Mouse (Mus musculus) G1E (cell line): ENCODE results near the gene Gm45716. TPM values are rescaled to one million over a fixed set of nuclear protein-coding genes. Genes with fewer than 3 reads are reported as not detected.

Source experiments
- ATAC-seq: 2 replicates; pipeline ENCODE4 v1.8.0; 2016; ENCODE audit warnings: mild to moderate bottlenecking; ENCODE audit not compliant: insufficient number of reproducible peaks, poor library complexity, low FRiP score, severe bottlenecking; ENCODE audit errors: extremely low read depth
- DNase-seq: peaks from one replicate; pipeline ENCODE4 v3.0.0; 2012; ENCODE audit warnings: low spot score
- H3K27me3 ChIP-seq: 2 replicates; pipeline ENCODE4 v1.6.1; 2012; ENCODE audit warnings: mild to moderate bottlenecking, low read length, inconsistent platforms; ENCODE audit not compliant: insufficient read depth
- H3K36me3 ChIP-seq: replicated peaks from 2 replicates; pipeline ENCODE3; 2012; ENCODE audit warnings: mild to moderate bottlenecking, inconsistent platforms
- H3K4me1 ChIP-seq: 2 replicates; pipeline ENCODE4 v1.6.1; 2012; ENCODE audit warnings: low read depth, low read length, inconsistent platforms, mixed read lengths; ENCODE audit not compliant: insufficient read depth
- H3K4me3 ChIP-seq: 2 replicates; pipeline ENCODE4 v1.5.1; 2012; ENCODE audit warnings: low read depth, mild to moderate bottlenecking, inconsistent platforms, low read length, moderate library complexity, mixed read lengths
- H3K9me3 ChIP-seq: replicated peaks from 2 replicates; pipeline ENCODE4 v1.6.1; 2012; ENCODE audit warnings: inconsistent platforms
- CTCF ChIP-seq: IDR thresholded peaks from 2 replicates; pipeline ENCODE4 v1.5.1; 2012; ENCODE audit warnings: low read depth, low read length, inconsistent platforms, mixed read lengths
- GATA1 ChIP-seq: IDR thresholded peaks from 2 replicates; pipeline ENCODE4 v1.6.1; 2012; ENCODE audit warnings: borderline replicate concordance, low read length, inconsistent platforms, mixed read lengths
- GATA2 ChIP-seq: IDR thresholded peaks from 2 replicates; pipeline ENCODE4 v1.6.1; 2012; ENCODE audit warnings: low read depth, low read length, inconsistent platforms, borderline replicate concordance
- POLR2AphosphoS5 ChIP-seq: IDR thresholded peaks from 2 replicates; pipeline ENCODE4 v1.6.1; 2012; ENCODE audit warnings: low read depth, low read length, inconsistent platforms; ENCODE audit not compliant: insufficient replicate concordance
- TAL1 ChIP-seq: conservative IDR thresholded peaks from 2 replicates; pipeline ENCODE4 v1.6.1; 2012; ENCODE audit warnings: low read depth, low read length, inconsistent platforms, mixed read lengths
- polyA plus RNA-seq: library from polyadenylated mRNA; stranded (reverse); fragments of >175 nt; gene quantifications from 2 replicates; pipeline ENCODE4 v1.2.3, GENCODE M21; 2012
- total RNA-seq, 2 experiments: library from RNA; stranded (forward) in 1 of 2; stranded (reverse) in 1 of 2; fragments of 200-1000 nt in 1 of 2; fragments of >200 nt in 1 of 2; fragmentation: Nextera tagmentation in 1 of 2; gene quantifications; 2 replicates each; pipeline ENCODE4 v1.2.3; 2014 to 2017

Gene Gm45716
- total and polyA plus RNA-seq, 3 experiments, result 0.61 to 4.3 (median 2.3) TPM

GRCm38 (mm10) chr11:90259826-90260225 lies 72.3 kb downstream of the Gm45716 start:
- no peak for DNase-seq
- peaks cover 7% of the 10 kb centered on the region for H3K9me3 ChIP-seq
- no peak overlapping the region for H3K4me3 ChIP-seq
- no peak for ATAC-seq
- H3K36me3 ChIP-seq, result peaks cover 34% of the 10 kb centered on the region
- H3K27me3 ChIP-seq, result no peaks in the 10 kb centered on the region
- TF ChIP-seq GATA2 (no peak), TAL1 (no peak), CTCF (no peak), GATA1 (no peak), POLR2AphosphoS5 (no peak)
- H3K4me1 ChIP-seq, result no peaks in the 10 kb centered on the region

GRCm38 (mm10) chr11:90264180-90264579 lies 76.7 kb downstream of the Gm45716 start:
- no peak for TF ChIP-seq TAL1
- TF ChIP-seq CTCF, result no peak
- no peak for TF ChIP-seq POLR2AphosphoS5
- TF ChIP-seq GATA1, result no peak
- no peak for TF ChIP-seq GATA2
- DNase-seq (no peak), ATAC-seq (no peak)
- Histone ChIP-seq H3K4me1 (no peaks in the 10 kb centered on the region), H3K36me3 (peaks cover 28% of the 10 kb centered on the region), H3K4me3 (no peak overlapping the region), H3K27me3 (no peaks in the 10 kb centered on the region), H3K9me3 (peaks cover 7% of the 10 kb centered on the region)

DNA sequence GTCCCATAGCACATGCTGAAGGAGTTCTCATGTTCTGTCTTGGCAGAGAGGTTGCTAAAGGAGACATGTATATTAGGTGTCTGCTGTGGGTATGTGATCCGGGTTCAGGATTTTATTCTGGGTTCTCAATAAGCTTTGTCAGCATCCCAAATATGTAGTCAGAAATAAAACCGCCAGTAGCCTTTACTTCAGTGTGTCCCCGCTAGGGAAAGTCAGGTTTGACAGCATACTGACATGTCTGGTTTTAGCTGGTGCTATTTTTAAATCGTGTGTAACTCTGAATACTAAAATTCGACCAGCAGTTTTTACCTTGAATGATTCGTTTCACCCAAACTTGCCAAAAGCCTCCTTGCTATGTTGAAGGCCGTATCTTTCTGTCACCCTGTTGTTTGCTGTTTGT lies 78.1 kb downstream of the Gm45716 start:
- H3K36me3 ChIP-seq, result peaks cover 23% of the 10 kb centered on the region

DNA sequence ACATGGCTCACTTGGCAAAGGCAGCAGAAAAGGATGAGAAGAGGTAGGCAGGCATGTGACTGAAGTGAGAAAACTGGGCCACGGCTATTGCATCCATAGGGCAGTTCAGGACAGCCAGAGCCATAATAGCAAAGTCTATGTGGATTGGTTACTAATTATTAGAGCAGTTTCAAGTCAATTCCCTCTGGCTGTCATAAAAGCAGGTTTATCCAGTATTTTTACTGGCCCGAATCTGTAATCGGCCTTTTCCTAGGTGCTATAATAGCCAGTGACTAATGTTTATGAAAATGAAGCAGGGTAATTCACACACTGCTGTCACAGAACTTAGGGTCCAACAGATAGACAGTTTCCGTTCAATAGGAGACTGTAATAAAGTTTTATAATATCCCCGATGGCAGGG lies 81.5 kb downstream of the Gm45716 start:
- TF ChIP-seq GATA1 (no peak), CTCF (no peak)
- H3K4me1 ChIP-seq, result no peaks in the 10 kb centered on the region
- H3K36me3 ChIP-seq, result peaks cover 7% of the 10 kb centered on the region
- DNase-seq (no peak), ATAC-seq (no peak)
- H3K4me3 ChIP-seq, result no peak overlapping the region
- peaks cover 7% of the 10 kb centered on the region for H3K9me3 ChIP-seq
- no peaks in the 10 kb centered on the region for H3K27me3 ChIP-seq

More for the DNA sequence above, 78.1 kb downstream of the Gm45716 start:
- TF ChIP-seq POLR2AphosphoS5 (no peak), TAL1 (no peak), GATA2 (no peak), GATA1 (no peak), CTCF (no peak)
- Histone ChIP-seq H3K4me1 (no peaks in the 10 kb centered on the region), H3K4me3 (no peak overlapping the region), H3K9me3 (peaks cover 7% of the 10 kb centered on the region), H3K27me3 (no peaks in the 10 kb centered on the region)
- ATAC-seq (no peak), DNase-seq (no peak)

DNA sequence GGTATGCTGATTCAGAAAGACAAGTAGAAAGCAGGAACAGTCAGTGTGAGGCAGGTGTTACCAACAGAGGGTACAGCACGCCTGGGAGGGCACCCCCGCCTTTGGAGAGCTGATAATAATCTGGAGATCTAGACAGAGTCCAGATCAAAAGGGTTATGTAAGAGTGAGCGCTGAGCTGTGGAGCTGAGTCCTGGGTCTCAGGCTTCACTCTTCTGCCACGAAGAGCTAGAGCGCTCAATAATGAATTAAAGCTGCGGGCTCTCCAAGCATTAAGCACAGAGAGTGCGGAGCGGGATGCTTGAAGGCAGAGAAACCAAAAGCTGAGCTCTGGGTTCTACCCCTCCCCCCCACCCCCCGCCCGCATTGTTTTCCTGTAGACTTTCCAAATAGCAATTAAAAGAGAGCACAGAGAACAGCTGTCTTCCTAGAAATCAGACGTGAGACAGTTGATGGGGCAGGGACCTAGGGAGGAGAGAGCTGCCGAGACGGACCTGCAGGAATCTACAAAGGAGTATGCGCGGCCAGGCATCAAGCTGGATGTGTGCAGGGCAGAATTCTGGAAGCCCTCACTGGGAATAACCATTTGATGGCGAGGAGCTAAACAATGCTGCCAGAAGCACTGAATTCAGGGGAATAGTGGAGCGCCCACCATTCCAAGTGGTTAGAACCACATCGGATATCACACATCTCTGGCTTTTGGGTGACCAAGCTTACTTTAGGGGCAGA lies 82.1 kb downstream of the Gm45716 start:
- no peak for DNase-seq
- no peak for TF ChIP-seq POLR2AphosphoS5
- no peak for TF ChIP-seq CTCF
- TF ChIP-seq GATA2, result no peak
- TF ChIP-seq GATA1, result no peak
- TF ChIP-seq TAL1, result no peak
- 0 out of 2 replicates have a peak, but pooled peaks cover 2% of the 10 kb centered on the region for H3K9me3 ChIP-seq
- H3K4me3 ChIP-seq, result no peak overlapping the region
- no peaks in the 10 kb centered on the region for H3K4me1 ChIP-seq
- no peaks in the 10 kb centered on the region for H3K27me3 ChIP-seq
- H3K36me3 ChIP-seq, result peaks cover 2% of the 10 kb centered on the region
- no peak for ATAC-seq

- Histone ChIP-seq H3K4me3 (no peak overlapping the region), H3K36me3 (peaks cover 2% of the 10 kb centered on the region), H3K27me3 (no peaks in the 10 kb centered on the region), H3K9me3 (0 out of 2 replicates have a peak, but pooled peaks cover 2% of the 10 kb centered on the region), H3K4me1 (no peaks in the 10 kb centered on the region)
- no peak for DNase-seq
- no peak for TF ChIP-seq GATA1
- TF ChIP-seq CTCF, result no peak
- TF ChIP-seq GATA2, result no peak
- TF ChIP-seq POLR2AphosphoS5, result no peak
- no peak for TF ChIP-seq TAL1
- no peak for ATAC-seq
Measured at GRCm38 (mm10) chr11:90270132-90270877, 82.8 kb downstream of the Gm45716 start.
